Mouse (Mus musculus) neural tube, embryonic 13.5 days (tissue): Measurements from ENCODE around the gene Spata16. TPM values are rescaled to one million over a fixed set of nuclear protein-coding genes. Genes with fewer than 3 reads are reported as not detected.
"Not testable (repeated sequence)": the region's sequence is repeated elsewhere in the genome, so short reads cannot be mapped to it uniquely, and the experiment has no call there.

Source experiments
- ATAC-seq: fragments of 200-750 bp; cut with Nextera tagmentation; 2 replicates; pipeline ENCODE4 v1.8.0; 2017; ENCODE audit warnings: low read depth, mild to moderate bottlenecking, moderate TSS enrichment, moderate library complexity
- H3K27ac ChIP-seq: fragments of 300-500 bp; sonication (generic); replicated peaks from 2 replicates; pipeline ENCODE4 v1.5.1; 2015; ENCODE audit warnings: moderate library complexity, mild to moderate bottlenecking, inconsistent platforms
- H3K27me3 ChIP-seq: fragments of 300-500 bp; sonication (generic); 2 replicates; pipeline ENCODE4 v1.6.1; 2015; ENCODE audit warnings: mild to moderate bottlenecking, inconsistent platforms
- H3K36me3 ChIP-seq: fragments of 300-500 bp; sonication (generic); 2 replicates; pipeline ENCODE4 v1.6.1; 2015; ENCODE audit warnings: mild to moderate bottlenecking, inconsistent platforms
- H3K4me1 ChIP-seq: fragments of 300-500 bp; sonication (generic); replicated peaks from 2 replicates; pipeline ENCODE4 v1.6.1; 2015; ENCODE audit warnings: inconsistent platforms
- H3K4me2 ChIP-seq: fragments of 300-500 bp; sonication (generic); 2 replicates; pipeline ENCODE4 v1.6.1; 2015; ENCODE audit warnings: inconsistent platforms, mild to moderate bottlenecking, moderate library complexity
- H3K4me3 ChIP-seq: fragments of 300-500 bp; sonication (generic); 2 replicates; pipeline ENCODE4 v1.5.1; 2015; ENCODE audit warnings: mild to moderate bottlenecking, inconsistent platforms
- H3K9ac ChIP-seq: fragments of 300-500 bp; sonication (generic); 2 replicates; pipeline ENCODE4 v1.6.1; 2015; ENCODE audit warnings: moderate library complexity, mild to moderate bottlenecking, inconsistent platforms
- H3K9me3 ChIP-seq: fragments of 300-500 bp; sonication (generic); 2 replicates; pipeline ENCODE4 v1.6.1; 2016; ENCODE audit warnings: inconsistent platforms
- WGBS: fragments of 180-500 bp; shearing (Covaris S2); methylation state at CpG from one replicate; pipeline ENCODE4 v1.1.7; 2015; 5-methylcytosine and 5-hydroxymethylcytosine counted together
- polyA plus RNA-seq: library from polyadenylated mRNA; unstranded; fragments of >200 nt; fragmentation: Nextera tagmentation; extraction: Ambion mirVana; gene quantifications from 2 replicates; pipeline ENCODE4 v1.2.1, GENCODE M21; 2015

The Spata16 gene
- not detected in 2 replicates for polyA plus RNA-seq

- Histone ChIP-seq H3K27ac (no peak within 1 kb of the TSS), H3K4me2 (no peak within 1 kb of the TSS), H3K4me1 (peaks cover 15% of the 10 kb centered on the region), H3K9me3 (no peaks in the 10 kb centered on the region), H3K27me3 (no peaks in the 10 kb centered on the region), H3K9ac (no peak within 1 kb of the TSS), H3K36me3 (no peaks in the 10 kb centered on the region), H3K4me3 (no peak within 1 kb of the TSS)
- WGBS = 81% methylated on average over 11 of the region's 11 CpGs
- no peak for ATAC-seq
Observed at GRCm38 (mm10) chr3:26637402-26637801, at the start of gene Spata16. Spata16 (plus strand) TSS chr3:26637620.

- H3K27me3 ChIP-seq = no peaks in the 10 kb centered on the region
- ATAC-seq = no peak
- no peaks in the 10 kb centered on the region for H3K36me3 ChIP-seq
- H3K4me2 ChIP-seq = no peak overlapping the region
- no peak overlapping the region for H3K27ac ChIP-seq
- H3K4me1 ChIP-seq = no peaks in the 10 kb centered on the region
- no peak overlapping the region for H3K9ac ChIP-seq
- no peaks in the 10 kb centered on the region for H3K9me3 ChIP-seq
- 95% methylated on average over 1 of the region's 1 CpGs for WGBS
- no peak overlapping the region for H3K4me3 ChIP-seq
Observed at GRCm38 (mm10) chr3:26604861-26605260, 32.6 kb upstream of the Spata16 start.

- H3K9ac ChIP-seq = no peak overlapping the region
- no peaks in the 10 kb centered on the region for H3K27me3 ChIP-seq
- ATAC-seq = no peak
- H3K4me3 ChIP-seq = no peak overlapping the region
- H3K27ac ChIP-seq = no peak overlapping the region
- 87% methylated on average over 5 of the region's 5 CpGs for WGBS
- no peaks in the 10 kb centered on the region for H3K36me3 ChIP-seq
- no peaks in the 10 kb centered on the region for H3K4me1 ChIP-seq
- H3K4me2 ChIP-seq = no peak overlapping the region
- H3K9me3 ChIP-seq = no peaks in the 10 kb centered on the region
Observed at GRCm38 (mm10) chr3:26608531-26608930, 28.9 kb upstream of the Spata16 start.

DNA sequence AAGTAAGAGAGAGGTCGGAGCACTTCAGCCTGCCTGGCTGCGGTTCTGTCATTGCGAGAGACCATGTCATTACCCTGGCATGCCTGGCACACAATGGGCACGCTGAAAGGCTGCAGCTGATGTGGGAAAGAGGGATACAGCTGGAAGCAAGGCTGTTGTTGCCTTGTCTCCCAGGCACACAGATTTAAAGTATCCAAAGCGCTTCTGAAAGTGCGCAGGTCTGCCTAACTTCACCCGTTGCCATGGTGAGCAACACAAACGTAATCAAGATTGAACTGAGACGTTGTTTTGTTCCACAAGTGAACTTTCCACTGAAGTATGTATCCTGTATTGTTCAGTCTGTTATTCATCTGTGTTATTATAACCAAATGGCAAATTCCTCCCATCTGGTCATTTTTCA is 1.8 kb downstream of the Spata16 start:
- Histone ChIP-seq H3K4me2 (0 out of 2 replicates have a peak overlapping the region, but pooled peaks have one; percentile 24), H3K4me3 (no peak overlapping the region), H3K36me3 (no peaks in the 10 kb centered on the region), H3K9ac (no peak overlapping the region), H3K27me3 (no peaks in the 10 kb centered on the region), H3K4me1 (peaks cover 15% of the 10 kb centered on the region), H3K27ac (no peak overlapping the region), H3K9me3 (no peaks in the 10 kb centered on the region)
- WGBS = 35% methylated on average over 9 of the region's 9 CpGs
- no peak for ATAC-seq

DNA sequence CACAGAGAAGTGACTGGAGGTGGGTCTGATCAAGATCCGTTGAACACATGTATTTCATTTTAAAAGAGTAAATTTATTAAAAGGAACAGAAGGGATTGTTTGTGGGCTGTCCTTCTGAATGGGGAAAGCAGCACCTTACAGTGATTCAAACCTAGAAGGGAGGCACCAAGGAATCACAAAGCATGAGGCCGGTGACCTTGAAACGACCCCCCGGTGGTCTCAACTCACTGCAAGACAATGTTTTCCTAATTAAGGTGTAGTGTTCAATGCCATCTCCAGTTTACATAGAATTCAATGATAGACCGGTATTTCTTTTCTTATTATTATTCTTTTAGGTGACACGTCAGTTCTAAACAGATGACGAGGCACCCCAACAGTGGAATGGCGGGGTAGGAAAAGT is 2.4 kb downstream of the Spata16 start:
- no peak overlapping the region for H3K9ac ChIP-seq
- H3K4me1 ChIP-seq = peaks cover 15% of the 10 kb centered on the region
- H3K27ac ChIP-seq = no peak overlapping the region
- H3K27me3 ChIP-seq = no peaks in the 10 kb centered on the region
- WGBS = 69% methylated on average over 8 of the region's 8 CpGs
- H3K9me3 ChIP-seq = no peaks in the 10 kb centered on the region
- H3K36me3 ChIP-seq = no peaks in the 10 kb centered on the region
- H3K4me2 ChIP-seq = no peak overlapping the region
- ATAC-seq = no peak
- no peak overlapping the region for H3K4me3 ChIP-seq

DNA sequence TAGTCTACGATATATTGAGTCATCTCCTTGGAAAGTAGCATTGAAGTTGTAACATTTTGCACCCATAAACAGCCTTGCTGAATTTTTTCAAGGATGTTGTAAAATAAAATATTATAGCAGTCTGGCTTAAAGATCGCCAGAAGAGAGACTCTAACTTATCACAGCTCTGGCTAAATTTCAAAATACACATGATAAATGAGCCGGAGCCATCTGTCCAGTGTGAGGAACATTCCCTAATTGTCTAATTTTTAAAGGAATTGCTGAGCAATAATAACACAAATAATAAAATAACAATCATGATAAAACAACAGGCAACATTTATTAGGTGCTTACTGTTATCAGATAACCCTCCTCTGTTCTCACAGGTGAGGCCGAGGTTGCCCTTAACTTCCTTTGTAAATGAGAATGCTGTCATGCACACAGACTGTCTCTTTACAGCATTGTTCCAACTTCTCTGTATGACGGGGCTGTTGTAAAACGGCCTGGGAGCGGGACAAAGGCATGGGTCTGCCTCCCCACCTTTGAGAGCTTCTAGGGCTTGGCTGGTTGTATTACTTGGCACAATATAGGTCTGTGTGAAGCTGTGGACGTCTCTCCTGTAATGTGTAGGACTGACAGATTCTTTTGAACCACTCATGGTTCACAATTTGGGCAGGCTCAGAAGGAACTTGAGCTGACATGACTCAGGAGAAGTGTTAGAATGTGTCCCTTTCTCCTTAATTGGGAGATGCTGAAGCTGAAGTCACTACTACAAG is 3.1 kb downstream of the Spata16 start:
- no peaks in the 10 kb centered on the region for H3K36me3 ChIP-seq
- no peak overlapping the region for H3K27ac ChIP-seq
- H3K4me3 ChIP-seq = no peak overlapping the region
- H3K9me3 ChIP-seq = no peaks in the 10 kb centered on the region
- ATAC-seq = peak; percentile 42; the same call in 1 of the 2 replicates
- no peak overlapping the region for H3K4me2 ChIP-seq
- no peaks in the 10 kb centered on the region for H3K27me3 ChIP-seq
- 40% methylated on average over 8 of the region's 8 CpGs for WGBS
- H3K4me1 ChIP-seq = peaks cover 15% of the 10 kb centered on the region
- H3K9ac ChIP-seq = no peak overlapping the region

DNA sequence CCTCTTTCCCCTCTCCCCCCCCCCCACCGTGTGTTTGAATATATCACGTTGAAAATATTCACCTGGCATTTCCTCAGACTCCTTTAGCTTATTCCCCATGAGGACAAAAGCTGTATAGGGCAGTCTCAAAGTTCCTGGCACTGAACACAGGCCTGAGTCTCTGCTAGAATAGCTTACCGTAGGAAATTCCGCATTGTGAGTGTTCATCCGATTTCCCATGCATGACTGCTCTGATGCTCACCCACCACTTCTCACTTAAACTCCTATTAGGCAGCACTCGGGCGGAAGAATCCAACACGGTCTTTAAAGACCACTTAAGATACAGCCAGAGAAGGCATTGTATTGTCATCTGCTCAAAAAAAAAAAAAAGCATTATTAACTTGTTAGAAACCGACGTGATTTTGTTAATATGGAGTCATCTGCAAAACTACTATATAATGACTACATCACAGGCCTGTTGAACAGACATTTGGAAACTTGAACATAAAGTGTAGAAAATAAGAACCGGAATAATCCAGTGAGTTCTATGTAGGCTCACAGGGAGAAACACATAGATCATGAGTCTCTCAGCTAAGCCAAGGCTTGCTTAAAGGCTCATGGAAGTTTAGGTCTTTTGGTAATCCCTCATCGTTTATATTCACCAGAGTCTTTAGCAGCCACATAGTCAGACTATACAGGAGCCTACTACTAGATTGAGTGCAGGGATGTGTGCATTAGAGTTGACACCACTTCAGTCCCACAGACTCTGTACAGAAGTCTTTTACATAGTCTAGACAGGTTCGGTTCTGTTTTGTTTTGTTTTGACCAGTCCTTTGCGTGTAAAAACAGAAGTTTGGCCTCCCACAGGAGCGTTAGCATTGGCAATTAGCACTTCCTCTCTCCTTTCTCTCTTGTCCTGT is 4.2 kb downstream of the Spata16 start:
- peak; percentile 83 for ATAC-seq
- H3K9me3 ChIP-seq = no peaks in the 10 kb centered on the region
- peaks cover 15% of the 10 kb centered on the region for H3K4me1 ChIP-seq
- H3K4me3 ChIP-seq = no peak overlapping the region
- no peaks in the 10 kb centered on the region for H3K27me3 ChIP-seq
- WGBS = 34% methylated on average over 15 of the region's 15 CpGs
- no peak overlapping the region for H3K9ac ChIP-seq
- no peak overlapping the region for H3K27ac ChIP-seq
- no peaks in the 10 kb centered on the region for H3K36me3 ChIP-seq
- no peak overlapping the region for H3K4me2 ChIP-seq

GRCm38 (mm10) chr3:26644136-26644535 is 6.7 kb downstream of the Spata16 start:
- no peak for ATAC-seq
- no peak overlapping the region for H3K27ac ChIP-seq
- no peak overlapping the region for H3K4me3 ChIP-seq

GRCm38 (mm10) chr3:26646834-26647233 is 9.4 kb downstream of the Spata16 start:
- no peak for ATAC-seq
- Histone ChIP-seq H3K27me3 (no peaks in the 10 kb centered on the region), H3K9ac (no peak overlapping the region), H3K9me3 (no peaks in the 10 kb centered on the region), H3K27ac (no peak overlapping the region), H3K36me3 (no peaks in the 10 kb centered on the region), H3K4me2 (no peak overlapping the region), H3K4me3 (no peak overlapping the region), H3K4me1 (no peaks in the 10 kb centered on the region)
- WGBS = 77% methylated on average over 7 of the region's 7 CpGs

More at GRCm38 (mm10) chr3:26644136-26644535, 6.7 kb downstream of the Spata16 start:
- 71% methylated on average over 1 of the region's 1 CpGs for WGBS
- H3K36me3 ChIP-seq = no peaks in the 10 kb centered on the region
- H3K27me3 ChIP-seq = no peaks in the 10 kb centered on the region
- H3K9me3 ChIP-seq = no peaks in the 10 kb centered on the region
- no peak overlapping the region for H3K4me2 ChIP-seq
- H3K4me1 ChIP-seq = peaks cover 11% of the 10 kb centered on the region
- no peak overlapping the region for H3K9ac ChIP-seq

DNA sequence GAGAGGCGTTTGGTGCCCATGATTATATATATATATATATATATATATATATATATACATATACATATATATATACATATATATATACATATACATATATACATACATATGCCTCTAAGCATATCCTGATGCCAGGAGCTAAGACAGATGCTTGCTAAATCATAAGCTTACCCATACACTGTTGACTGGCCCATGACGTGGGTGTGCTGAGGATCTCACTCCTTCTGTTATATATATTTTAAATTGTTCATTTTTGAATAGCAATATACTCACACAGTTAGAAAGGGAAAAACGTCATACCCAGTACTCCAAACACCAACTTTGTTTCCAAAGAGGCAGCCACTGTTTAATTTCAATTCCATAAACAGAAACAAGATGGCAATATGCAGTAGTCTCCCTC is 48.4 kb downstream of the Spata16 start:
- Histone ChIP-seq H3K27me3 (no peaks in the 10 kb centered on the region), H3K36me3 (no peaks in the 10 kb centered on the region), H3K4me3 (no peak overlapping the region), H3K9me3 (no peaks in the 10 kb centered on the region), H3K4me2 (no peak overlapping the region), H3K9ac (no peak overlapping the region), H3K4me1 (no peaks in the 10 kb centered on the region), H3K27ac (no peak overlapping the region)
- 84% methylated on average over 3 of the region's 3 CpGs for WGBS
- ATAC-seq = no peak

- H3K4me2 ChIP-seq, ATAC-seq, H3K4me3 ChIP-seq, H3K27me3 ChIP-seq, H3K27ac ChIP-seq, H3K36me3 ChIP-seq, H3K9ac ChIP-seq, H3K9me3 ChIP-seq, H3K4me1 ChIP-seq: not testable (repeated sequence)
- 79% methylated on average over 5 of the region's 5 CpGs for WGBS
Observed at GRCm38 (mm10) chr3:26709492-26709891, 72.1 kb downstream of the Spata16 start.

DNA sequence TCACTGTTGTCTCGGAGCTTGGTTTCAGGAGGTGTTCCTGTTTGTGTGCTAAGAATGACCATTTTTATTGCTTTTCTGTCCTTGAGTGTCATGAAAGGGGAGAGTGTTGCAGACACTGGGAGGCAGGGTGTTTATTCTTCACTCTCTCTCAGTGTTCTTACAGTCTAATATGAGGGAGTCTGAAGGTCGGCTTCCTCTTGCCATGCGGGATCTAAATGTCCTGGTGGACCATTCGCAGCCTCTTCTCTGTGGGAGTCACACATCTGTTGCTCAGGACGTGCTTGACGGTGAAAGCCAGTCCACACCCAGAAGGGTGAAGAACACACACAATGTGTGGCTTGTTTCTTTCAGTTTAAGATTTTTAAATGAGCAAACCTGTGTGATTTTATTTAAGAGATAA is 90.1 kb downstream of the Spata16 start:
- Histone ChIP-seq H3K4me1 (no peaks in the 10 kb centered on the region), H3K4me2 (no peak overlapping the region), H3K4me3 (no peak overlapping the region), H3K27ac (no peak overlapping the region), H3K36me3 (no peaks in the 10 kb centered on the region), H3K27me3 (no peaks in the 10 kb centered on the region), H3K9ac (no peak overlapping the region), H3K9me3 (no peaks in the 10 kb centered on the region)
- ATAC-seq = no peak
- 59% methylated on average over 6 of the region's 6 CpGs for WGBS
